Mouse (Mus musculus) forebrain, embryonic 13.5 days (tissue): ENCODE results near the gene Cryzl1. TPM values are rescaled to one million over a fixed set of nuclear protein-coding genes. Genes with fewer than 3 reads are reported as not detected.

Experiments
- ATAC-seq: fragments of 200-750 bp; cut with Nextera tagmentation; 2 replicates; pipeline ENCODE4 v1.8.0; 2017
- H3K27ac ChIP-seq: fragments of 300-500 bp; sonication (generic); 2 replicates; pipeline ENCODE4 v1.5.1; 2015; ENCODE audit warnings: inconsistent platforms, mild to moderate bottlenecking, moderate library complexity
- H3K27me3 ChIP-seq: fragments of 300-500 bp; sonication (generic); 2 replicates; pipeline ENCODE4 v1.6.1; 2015; ENCODE audit warnings: mild to moderate bottlenecking, inconsistent platforms
- H3K36me3 ChIP-seq: fragments of 300-500 bp; sonication (generic); 2 replicates; pipeline ENCODE4 v1.6.1; 2015; ENCODE audit warnings: mild to moderate bottlenecking, inconsistent platforms; ENCODE audit not compliant: poor library complexity, severe bottlenecking
- H3K4me1 ChIP-seq: fragments of 300-500 bp; sonication (generic); 2 replicates; pipeline ENCODE4 v1.6.1; 2015; ENCODE audit warnings: inconsistent platforms
- H3K4me2 ChIP-seq: fragments of 300-500 bp; sonication (generic); 2 replicates; pipeline ENCODE4 v1.6.1; 2015; ENCODE audit warnings: inconsistent platforms, mild to moderate bottlenecking, moderate library complexity
- H3K4me3 ChIP-seq: fragments of 300-500 bp; sonication (generic); 2 replicates; pipeline ENCODE4 v1.5.1; 2015; ENCODE audit warnings: mild to moderate bottlenecking, inconsistent platforms
- H3K9ac ChIP-seq: fragments of 300-500 bp; sonication (generic); 2 replicates; pipeline ENCODE4 v1.6.1; 2015; ENCODE audit warnings: mild to moderate bottlenecking, inconsistent platforms
- H3K9me3 ChIP-seq: fragments of 300-500 bp; sonication (generic); replicated peaks from 2 replicates; pipeline ENCODE4 v1.6.1; 2016; ENCODE audit warnings: inconsistent platforms
- WGBS: fragments of 180-500 bp; shearing (Covaris S2); methylation state at CpG from one replicate; pipeline ENCODE4 v1.1.7; 2015; 5-methylcytosine and 5-hydroxymethylcytosine counted together
- polyA plus RNA-seq: library from polyadenylated mRNA; unstranded; fragments of >200 nt; fragmentation: Nextera tagmentation; extraction: Ambion mirVana; gene quantifications from 2 replicates; pipeline ENCODE4 v1.2.1, GENCODE M21; 2015

Gene Cryzl1
- polyA plus RNA-seq, 1 experiment from 2014 or later: 98.0 TPM

DNA sequence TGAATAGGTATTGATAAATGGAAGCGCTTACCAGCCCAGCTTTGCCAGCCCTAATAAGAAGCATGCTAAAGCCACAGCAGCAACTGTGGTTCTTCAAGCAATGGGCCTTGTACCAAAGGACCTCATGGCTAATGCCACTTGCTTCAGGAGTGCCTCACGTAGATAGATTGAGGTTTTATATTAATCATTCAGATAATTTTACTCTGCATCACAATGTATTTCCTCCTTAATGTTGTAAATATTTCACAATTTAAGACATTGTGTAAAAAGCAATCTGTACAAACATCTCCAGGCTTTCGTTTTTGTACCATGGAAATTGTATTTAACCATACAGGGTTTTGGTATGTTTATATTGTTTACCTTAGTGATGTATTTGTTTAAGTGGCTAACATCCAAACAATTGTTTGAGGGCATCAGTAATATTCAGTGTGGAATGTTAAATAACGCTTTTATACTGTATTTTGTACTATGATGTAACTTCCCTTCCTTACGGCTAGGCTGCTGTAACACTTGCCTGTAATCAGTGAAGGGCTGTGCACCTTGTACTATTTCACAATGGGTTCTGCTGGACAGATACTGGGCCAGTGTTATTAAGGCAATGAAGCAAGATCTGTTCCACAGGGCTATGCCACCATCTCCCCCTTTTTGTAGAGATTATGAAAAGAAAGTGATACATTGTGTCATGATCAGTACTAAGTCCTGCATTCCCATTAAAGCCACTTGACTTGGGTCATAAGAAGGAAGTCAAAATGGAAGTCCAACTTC, 50.4 kb downstream of the Cryzl1 start:
- peaks cover 83% of the 10 kb centered on the region for H3K36me3 ChIP-seq
- 90% methylated on average over 5 of the region's 5 CpGs for WGBS
- ATAC-seq: no peak
- no peaks in the 10 kb centered on the region for H3K4me1 ChIP-seq
- no peak overlapping the region for H3K4me2 ChIP-seq
- H3K27ac ChIP-seq: no peak overlapping the region
- no peaks in the 10 kb centered on the region for H3K27me3 ChIP-seq
- no peak overlapping the region for H3K4me3 ChIP-seq
- no peak overlapping the region for H3K9ac ChIP-seq
- H3K9me3 ChIP-seq: no peaks in the 10 kb centered on the region

DNA sequence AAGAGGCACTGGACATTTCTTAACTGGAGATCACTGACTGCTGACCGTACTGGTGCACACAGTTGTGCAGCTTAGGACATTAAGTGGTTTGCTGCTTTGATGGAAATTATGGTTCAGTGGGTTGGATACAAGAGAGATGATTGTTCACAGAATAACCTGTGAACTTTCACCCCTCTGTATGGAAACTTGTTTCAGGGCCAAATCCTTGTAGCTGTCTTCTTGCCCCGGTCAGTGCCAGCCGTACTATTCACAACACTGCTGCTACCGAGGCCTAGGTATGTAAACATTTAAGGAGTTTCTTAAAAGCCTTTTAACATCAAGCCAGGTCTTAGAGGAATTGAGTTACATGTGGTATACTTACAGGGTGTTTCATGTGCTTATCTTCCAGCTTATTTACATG, 54.3 kb downstream of the Cryzl1 start:
- Histone ChIP-seq H3K27ac (no peak overlapping the region), H3K4me2 (no peak overlapping the region), H3K9ac (no peak overlapping the region), H3K27me3 (no peaks in the 10 kb centered on the region), H3K4me1 (no peaks in the 10 kb centered on the region), H3K9me3 (no peaks in the 10 kb centered on the region), H3K36me3 (peaks cover 87% of the 10 kb centered on the region), H3K4me3 (no peak overlapping the region)
- 87% methylated on average over 4 of the region's 4 CpGs for WGBS
- no peak for ATAC-seq

DNA sequence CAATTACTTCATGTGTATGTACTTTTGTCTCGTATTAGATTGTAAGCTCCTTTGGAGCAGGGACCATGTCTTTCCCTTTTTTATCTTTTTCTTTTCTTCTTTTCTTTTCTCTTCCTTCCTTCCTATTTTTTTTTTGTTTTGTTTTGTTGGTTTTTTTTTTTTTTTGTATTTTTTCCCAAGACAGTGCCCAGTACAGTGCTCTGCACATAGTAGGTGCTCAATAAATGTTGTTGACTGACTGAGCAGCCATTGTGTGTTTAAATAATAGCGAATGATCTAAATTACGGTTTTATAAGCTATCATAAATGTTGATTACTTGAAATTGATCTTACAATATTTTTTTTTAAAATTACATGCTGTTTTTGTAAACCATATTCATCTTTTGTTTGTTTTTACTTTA, 65.0 kb downstream of the Cryzl1 start:
- no peak for ATAC-seq
- H3K9me3 ChIP-seq: no peaks in the 10 kb centered on the region
- 94% methylated on average over 3 of the region's 3 CpGs for WGBS
- H3K4me1 ChIP-seq: peaks cover 7% of the 10 kb centered on the region
- H3K4me2 ChIP-seq: no peak overlapping the region
- H3K9ac ChIP-seq: no peak overlapping the region
- H3K27me3 ChIP-seq: no peaks in the 10 kb centered on the region
- H3K27ac ChIP-seq: no peak overlapping the region
- no peak overlapping the region for H3K4me3 ChIP-seq
- H3K36me3 ChIP-seq: peaks cover 88% of the 10 kb centered on the region

DNA sequence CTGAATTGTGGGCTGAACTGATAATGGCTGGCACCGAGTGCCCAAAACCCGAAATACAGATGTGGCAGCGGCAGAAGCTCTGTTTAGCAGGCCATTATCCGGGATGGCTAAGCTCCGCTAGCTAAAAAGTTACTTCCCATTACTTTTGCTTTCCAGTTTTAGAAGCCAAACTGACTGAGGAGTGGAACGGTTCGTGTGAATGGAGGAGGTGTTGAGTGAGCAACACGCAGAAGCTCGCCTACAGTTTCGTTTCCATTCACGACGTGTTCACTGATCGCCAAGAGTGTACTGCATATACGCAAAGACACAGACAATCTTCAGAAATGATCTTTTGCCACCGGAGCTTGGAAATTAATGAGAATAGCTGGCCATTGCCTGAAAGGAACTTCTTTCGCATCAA, 66.4 kb downstream of the Cryzl1 start:
- Histone ChIP-seq H3K36me3 (peaks cover 93% of the 10 kb centered on the region), H3K9ac (no peak overlapping the region), H3K4me1 (peaks cover 7% of the 10 kb centered on the region), H3K4me3 (no peak overlapping the region), H3K4me2 (no peak overlapping the region), H3K27me3 (no peaks in the 10 kb centered on the region), H3K27ac (no peak overlapping the region), H3K9me3 (no peaks in the 10 kb centered on the region)
- WGBS: 94% methylated on average over 16 of the region's 16 CpGs
- ATAC-seq: no peak

DNA sequence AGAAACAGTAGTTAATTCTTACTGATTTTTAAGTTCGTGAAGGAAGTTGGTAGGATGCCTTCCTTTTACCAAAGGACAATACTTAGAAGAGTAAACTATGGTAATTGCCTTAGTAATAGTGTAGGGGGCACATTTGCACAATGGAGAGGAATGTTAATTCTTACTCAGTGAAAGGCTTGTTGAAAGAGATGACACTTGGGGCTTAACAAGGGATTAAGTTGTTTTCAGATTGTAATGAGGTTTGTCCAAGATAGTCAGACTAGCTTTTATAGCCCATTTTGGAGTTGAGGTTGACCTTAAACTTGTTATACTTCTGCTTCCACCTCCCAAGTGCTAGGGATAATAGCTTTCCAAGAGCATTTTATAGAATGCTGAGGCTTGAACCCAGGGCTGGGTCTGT, 67.4 kb downstream of the Cryzl1 start:
- Histone ChIP-seq H3K27ac (no peak overlapping the region), H3K4me2 (no peak overlapping the region), H3K9me3 (no peaks in the 10 kb centered on the region), H3K4me1 (peaks cover 7% of the 10 kb centered on the region), H3K9ac (no peak overlapping the region), H3K27me3 (no peaks in the 10 kb centered on the region), H3K4me3 (no peak overlapping the region), H3K36me3 (peaks cover 93% of the 10 kb centered on the region)
- ATAC-seq: no peak
- WGBS: 17% methylated on average over 1 of the region's 1 CpGs

DNA sequence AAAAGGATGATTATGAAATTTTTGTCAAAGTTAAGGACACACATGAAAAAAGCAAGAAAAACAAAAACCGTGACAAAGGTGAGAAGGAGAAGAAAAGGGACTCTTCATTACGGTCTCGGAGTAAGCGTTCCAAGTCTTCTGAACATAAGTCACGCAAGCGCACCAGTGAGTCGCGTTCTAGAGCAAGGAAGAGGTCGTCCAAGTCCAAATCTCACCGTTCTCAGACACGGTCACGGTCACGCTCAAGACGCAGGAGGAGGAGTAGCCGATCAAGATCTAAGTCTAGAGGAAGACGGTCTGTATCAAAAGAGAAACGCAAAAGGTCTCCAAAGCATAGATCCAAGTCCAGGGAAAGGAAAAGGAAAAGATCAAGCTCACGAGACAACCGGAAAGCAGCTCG, 69.0 kb downstream of the Cryzl1 start:
- Histone ChIP-seq H3K27ac (no peak overlapping the region), H3K4me2 (no peak overlapping the region), H3K27me3 (no peaks in the 10 kb centered on the region), H3K9me3 (no peaks in the 10 kb centered on the region), H3K9ac (no peak overlapping the region), H3K4me3 (no peak overlapping the region), H3K4me1 (peaks cover 7% of the 10 kb centered on the region), H3K36me3 (peaks cover 93% of the 10 kb centered on the region)
- no peak for ATAC-seq
- WGBS: 97% methylated on average over 20 of the region's 20 CpGs

DNA sequence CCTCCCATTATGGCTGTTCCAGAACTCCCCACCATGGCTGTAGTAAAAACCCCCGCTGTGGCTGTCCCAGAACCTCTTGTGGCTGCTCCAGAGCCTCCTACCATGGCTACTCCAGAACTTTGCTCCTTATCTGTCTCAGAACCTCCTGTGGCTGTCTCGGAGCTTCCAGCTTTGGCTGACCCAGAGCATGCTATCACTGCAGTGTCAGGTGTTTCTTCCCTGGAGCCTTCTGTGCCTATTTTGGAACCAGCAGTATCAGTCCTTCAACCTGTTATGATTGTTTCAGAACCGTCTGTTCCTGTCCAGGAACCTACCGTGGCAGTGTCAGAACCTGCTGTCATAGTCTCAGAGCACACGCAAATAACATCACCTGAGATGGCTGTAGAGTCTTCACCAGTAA, 70.3 kb downstream of the Cryzl1 start:
- Histone ChIP-seq H3K4me3 (no peak overlapping the region), H3K4me2 (no peak overlapping the region), H3K4me1 (peaks cover 7% of the 10 kb centered on the region), H3K9ac (no peak overlapping the region), H3K9me3 (no peaks in the 10 kb centered on the region), H3K36me3 (peaks cover 93% of the 10 kb centered on the region), H3K27ac (no peak overlapping the region), H3K27me3 (no peaks in the 10 kb centered on the region)
- 94% methylated on average over 5 of the region's 5 CpGs for WGBS
- no peak for ATAC-seq

DNA sequence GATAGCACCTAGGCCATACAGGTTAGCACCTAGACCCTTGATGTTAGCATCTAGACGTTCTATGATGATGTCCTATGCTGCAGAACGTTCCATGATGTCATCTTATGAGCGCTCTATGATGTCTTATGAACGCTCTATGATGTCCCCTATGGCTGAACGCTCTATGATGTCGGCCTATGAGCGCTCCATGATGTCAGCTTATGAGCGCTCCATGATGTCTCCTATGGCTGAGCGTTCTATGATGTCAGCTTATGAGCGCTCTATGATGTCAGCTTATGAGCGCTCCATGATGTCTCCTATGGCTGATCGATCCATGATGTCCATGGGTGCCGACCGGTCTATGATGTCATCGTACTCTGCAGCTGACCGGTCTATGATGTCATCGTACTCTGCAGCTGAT, 71.5 kb downstream of the Cryzl1 start:
- no peaks in the 10 kb centered on the region for H3K9me3 ChIP-seq
- H3K4me2 ChIP-seq: no peak overlapping the region
- no peaks in the 10 kb centered on the region for H3K27me3 ChIP-seq
- H3K4me1 ChIP-seq: peaks cover 11% of the 10 kb centered on the region
- no peak overlapping the region for H3K4me3 ChIP-seq
- H3K27ac ChIP-seq: no peak overlapping the region
- WGBS: 98% methylated on average over 17 of the region's 17 CpGs
- H3K9ac ChIP-seq: no peak overlapping the region
- ATAC-seq: no peak
- peaks cover 86% of the 10 kb centered on the region for H3K36me3 ChIP-seq

DNA sequence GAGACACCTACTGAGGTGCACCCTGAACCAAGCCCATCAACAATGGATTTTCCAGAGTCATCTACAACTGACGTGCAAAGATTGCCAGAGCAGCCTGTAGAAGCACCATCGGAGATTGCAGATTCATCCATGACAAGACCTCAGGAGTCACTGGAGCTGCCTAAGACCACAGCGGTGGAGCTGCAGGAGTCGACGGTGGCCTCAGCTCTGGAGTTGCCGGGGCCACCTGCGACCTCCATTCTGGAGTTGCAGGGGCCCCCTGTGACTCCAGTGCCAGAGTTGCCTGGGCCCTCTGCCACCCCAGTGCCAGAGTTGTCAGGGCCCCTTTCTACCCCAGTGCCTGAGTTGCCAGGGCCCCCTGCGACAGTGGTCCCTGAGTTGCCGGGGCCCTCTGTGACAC, 73.5 kb downstream of the Cryzl1 start:
- Histone ChIP-seq H3K9me3 (no peaks in the 10 kb centered on the region), H3K4me2 (no peak overlapping the region), H3K27ac (no peak overlapping the region), H3K4me1 (peaks cover 14% of the 10 kb centered on the region; the same call in 1 of the 2 replicates), H3K9ac (no peak overlapping the region), H3K27me3 (no peaks in the 10 kb centered on the region), H3K36me3 (peaks cover 81% of the 10 kb centered on the region), H3K4me3 (no peak overlapping the region)
- WGBS: 98% methylated on average over 9 of the region's 9 CpGs
- ATAC-seq: no peak

DNA sequence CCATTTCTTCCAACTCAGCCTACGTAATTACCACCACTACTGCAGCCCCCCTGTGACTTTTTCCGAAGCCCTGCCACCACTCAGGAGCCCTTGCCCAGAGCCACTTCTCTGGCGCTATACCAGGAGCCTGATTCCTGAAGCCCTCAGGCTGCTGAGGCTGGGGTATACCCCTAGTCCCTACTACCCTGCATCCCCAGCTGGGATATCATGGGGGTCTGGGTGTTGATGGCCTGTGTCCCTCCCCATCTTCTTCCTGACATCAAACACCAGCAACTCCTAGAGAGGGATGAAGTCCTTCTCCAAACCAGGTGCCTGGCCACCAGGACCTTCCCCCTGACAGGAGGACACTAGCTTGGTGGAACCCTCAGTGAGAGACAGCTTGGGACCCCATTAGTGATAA, 76.6 kb downstream of the Cryzl1 start:
- WGBS: 87% methylated on average over 3 of the region's 3 CpGs
- Histone ChIP-seq H3K4me1 (peaks cover 26% of the 10 kb centered on the region), H3K36me3 (peaks cover 50% of the 10 kb centered on the region), H3K4me2 (no peak overlapping the region), H3K27ac (no peak overlapping the region), H3K9me3 (no peaks in the 10 kb centered on the region), H3K4me3 (no peak overlapping the region), H3K9ac (no peak overlapping the region), H3K27me3 (no peaks in the 10 kb centered on the region)
- ATAC-seq: no peak

DNA sequence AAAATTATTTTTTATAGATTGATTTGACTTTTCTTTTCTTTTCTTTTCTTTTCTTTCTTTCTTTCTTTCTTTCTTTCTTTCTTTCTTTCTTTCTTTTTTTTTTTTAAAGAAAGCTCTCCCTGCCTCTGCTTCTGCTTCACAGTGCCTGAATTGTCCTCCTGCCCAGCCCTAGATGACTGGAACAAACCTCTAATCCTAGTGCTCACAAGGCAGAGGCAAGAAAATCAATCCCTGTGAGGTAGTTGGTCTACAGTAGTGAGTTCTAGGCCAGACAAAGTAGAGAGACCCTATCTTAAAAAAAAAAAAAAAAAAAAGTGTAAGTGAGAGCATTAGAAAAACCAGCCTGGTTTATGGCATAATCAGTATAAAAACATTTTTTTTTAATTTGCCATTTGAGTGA, 79.0 kb downstream of the Cryzl1 start:
- Histone ChIP-seq H3K27ac (no peak overlapping the region), H3K9ac (no peak overlapping the region), H3K4me1 (peaks cover 34% of the 10 kb centered on the region), H3K4me3 (no peak overlapping the region; the same call in 1 of the 2 replicates), H3K27me3 (no peaks in the 10 kb centered on the region), H3K4me2 (peak overlapping the region; percentile 42), H3K9me3 (no peaks in the 10 kb centered on the region), H3K36me3 (peaks cover 26% of the 10 kb centered on the region)
- ATAC-seq: no peak

DNA sequence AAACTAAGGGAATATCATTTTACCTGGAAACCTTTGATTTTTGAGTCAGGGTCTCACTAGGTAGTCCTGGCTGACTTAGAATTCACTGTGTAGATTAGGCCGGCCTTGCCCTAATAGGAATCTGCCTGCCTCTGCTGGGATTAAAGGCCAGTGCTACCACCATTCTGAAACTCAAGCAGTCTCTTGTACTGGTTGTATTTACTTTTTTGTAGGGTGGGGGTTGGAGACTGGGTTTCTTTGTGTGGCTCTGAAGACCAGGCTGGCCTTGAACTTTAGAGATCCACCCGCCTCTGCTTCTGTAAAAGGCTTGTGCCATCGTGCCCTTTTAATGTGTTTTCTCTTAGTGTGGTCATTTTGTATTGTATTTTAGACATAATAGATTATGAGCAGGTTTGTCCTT, 79.5 kb downstream of the Cryzl1 start:
- Histone ChIP-seq H3K4me3 (peak overlapping the region; percentile 80), H3K9me3 (no peaks in the 10 kb centered on the region), H3K27me3 (no peaks in the 10 kb centered on the region), H3K9ac (peak overlapping the region; percentile 47; the same call in 1 of the 2 replicates), H3K4me1 (peaks cover 37% of the 10 kb centered on the region), H3K36me3 (peaks cover 22% of the 10 kb centered on the region), H3K4me2 (peak overlapping the region; percentile 95), H3K27ac (no peak overlapping the region)
- WGBS: 61% methylated on average over 3 of the region's 3 CpGs
- no peak for ATAC-seq

DNA sequence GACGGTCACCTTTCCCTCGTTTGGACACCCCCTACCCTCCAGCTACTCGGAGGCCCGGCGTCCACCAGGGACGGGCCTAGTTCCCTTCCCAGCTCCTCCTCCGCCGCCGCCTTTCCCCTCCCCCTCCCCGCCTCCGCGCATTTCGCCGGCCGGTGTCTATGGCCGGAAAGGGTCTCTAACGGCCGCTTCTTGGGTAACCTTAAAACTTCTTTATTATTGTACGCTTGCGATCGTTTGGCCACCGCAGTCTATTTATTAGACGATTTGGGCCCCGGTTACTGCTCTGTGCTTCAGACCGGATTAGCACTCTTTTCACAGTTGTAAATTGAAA, 80.6 kb downstream of the Cryzl1 start:
- Histone ChIP-seq H3K9me3 (no peaks in the 10 kb centered on the region), H3K27me3 (no peaks in the 10 kb centered on the region), H3K36me3 (peaks cover 18% of the 10 kb centered on the region), H3K27ac (peak overlapping the region; percentile 98), H3K9ac (peak overlapping the region; percentile 89), H3K4me3 (peak overlapping the region; percentile 80), H3K4me2 (peak overlapping the region; percentile 95), H3K4me1 (peaks cover 37% of the 10 kb centered on the region)
- WGBS: under 1% methylated on average over 25 of the region's 25 CpGs
- peak; percentile 59 for ATAC-seq
